Mouse (Mus musculus) thymus, postnatal 10 days (tissue): ENCODE measurements around the gene Sfxn4.
A peak's percentile ranks its signal among the peaks of the same experiment; 100 is the strongest.
"Not testable (repeated sequence)": the region's sequence is repeated elsewhere in the genome, so short reads cannot be mapped to it uniquely, and the experiment has no call there.

Experiments used
- DNase-seq, 2 experiments: peaks; one replicate each; pipeline ENCODE4 v3.0.0; 2021; ENCODE audit warnings: low spot score in 2 of 2

The Sfxn4 gene

DNA sequence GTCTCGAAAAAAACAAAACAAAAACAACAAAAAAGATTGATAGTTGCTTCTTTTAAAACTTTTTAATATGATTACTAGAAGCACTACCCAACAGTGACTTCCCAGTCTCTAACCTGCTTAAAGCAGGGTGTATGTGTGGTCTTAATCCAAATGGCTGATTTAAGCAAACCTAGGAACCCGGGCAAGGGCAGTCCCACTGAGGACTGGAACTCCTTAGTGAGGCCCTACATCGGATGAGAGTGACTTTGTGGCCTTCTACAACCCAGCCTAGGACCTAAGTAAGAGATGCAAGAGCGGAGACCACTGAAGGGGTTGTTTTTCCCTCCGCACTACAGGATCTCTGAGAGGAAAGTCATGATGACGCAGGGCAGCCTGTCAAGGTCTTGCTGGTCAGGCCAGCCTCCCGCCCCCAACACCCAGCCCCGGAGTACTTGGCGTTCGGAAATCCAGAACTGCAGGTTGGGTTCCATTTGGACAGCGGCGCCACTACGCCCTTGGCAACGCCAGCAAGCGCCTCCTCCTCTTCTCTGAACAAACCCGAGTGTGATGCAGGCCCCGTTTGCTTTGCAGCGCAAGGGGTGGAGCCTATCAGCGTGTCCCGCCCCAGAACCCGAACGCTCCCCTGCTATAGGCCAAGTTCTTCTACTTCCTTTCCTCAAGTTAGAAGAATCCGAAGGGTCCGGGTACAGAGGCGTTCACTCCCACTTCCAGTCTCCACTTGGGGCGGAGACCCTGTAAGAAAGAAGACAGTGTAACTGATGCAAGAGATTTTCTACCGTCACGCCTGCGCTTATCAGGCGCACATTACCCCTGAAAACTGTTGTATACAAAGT lies at the start of gene Sfxn4:
Sfxn4 (minus strand) TSS at position 612 of the 833 bp plus-strand sequence.
- peak; percentile 89 for DNase-seq

DNA sequence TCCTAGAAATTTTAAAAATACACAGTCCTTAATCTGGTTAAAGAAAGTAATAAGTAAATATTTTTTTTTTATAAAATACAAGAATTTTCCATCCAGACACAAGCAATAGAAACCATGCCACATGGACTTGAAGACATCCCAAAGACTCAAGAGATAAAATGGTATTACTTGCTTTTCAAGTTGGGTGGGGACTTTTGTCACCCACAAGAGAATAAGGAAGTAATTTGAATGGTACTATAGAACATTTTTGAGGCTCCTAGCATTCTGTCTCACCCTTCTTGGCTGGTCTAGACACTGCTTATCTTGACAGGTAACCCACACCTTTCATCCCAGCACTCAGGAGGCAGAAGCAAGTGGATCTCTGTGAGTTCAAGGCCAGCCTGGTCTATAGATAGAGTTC lies 49.0 kb upstream of the Sfxn4 start:
- DNase-seq: no peak

- DNase-seq: no peak
Measured at GRCm38 (mm10) chr19:60905477-60905876, 44.2 kb upstream of the Sfxn4 start.

- DNase-seq: no peak
Measured at GRCm38 (mm10) chr19:60903971-60904370, 42.7 kb upstream of the Sfxn4 start.

- DNase-seq: no peak
Measured at GRCm38 (mm10) chr19:60903139-60903538, 41.9 kb upstream of the Sfxn4 start.

DNA sequence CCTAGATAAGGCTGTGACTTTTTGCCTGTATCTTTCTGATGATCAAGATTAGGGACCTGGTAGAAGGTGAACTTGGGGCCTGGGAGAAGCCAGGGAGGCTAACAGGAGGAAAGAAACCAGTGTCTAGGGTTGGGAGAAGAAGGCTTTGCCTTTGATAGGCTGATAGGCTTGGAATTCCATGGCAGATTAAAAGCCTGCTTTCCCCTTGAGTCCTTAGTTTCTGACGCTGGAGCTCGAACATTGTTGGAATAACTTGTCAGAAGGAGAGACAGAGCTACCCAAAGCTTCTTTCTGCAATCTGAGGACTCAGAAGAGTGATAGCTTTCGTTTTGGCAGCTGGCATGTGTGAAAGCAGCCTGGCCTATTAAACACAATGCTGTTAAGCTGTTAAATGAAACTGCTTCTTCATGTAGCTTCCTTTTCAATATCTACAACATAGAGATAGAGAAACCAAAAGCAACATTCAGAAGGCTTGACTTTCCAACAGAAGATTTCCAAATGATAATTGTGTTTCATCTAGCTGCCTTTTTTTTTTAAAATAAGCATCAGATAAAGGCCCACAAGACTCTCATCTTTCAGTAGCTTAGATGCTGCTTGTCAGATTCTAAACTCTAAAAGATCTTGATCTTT lies 34.1 kb upstream of the Sfxn4 start:
- DNase-seq: no peak

DNA sequence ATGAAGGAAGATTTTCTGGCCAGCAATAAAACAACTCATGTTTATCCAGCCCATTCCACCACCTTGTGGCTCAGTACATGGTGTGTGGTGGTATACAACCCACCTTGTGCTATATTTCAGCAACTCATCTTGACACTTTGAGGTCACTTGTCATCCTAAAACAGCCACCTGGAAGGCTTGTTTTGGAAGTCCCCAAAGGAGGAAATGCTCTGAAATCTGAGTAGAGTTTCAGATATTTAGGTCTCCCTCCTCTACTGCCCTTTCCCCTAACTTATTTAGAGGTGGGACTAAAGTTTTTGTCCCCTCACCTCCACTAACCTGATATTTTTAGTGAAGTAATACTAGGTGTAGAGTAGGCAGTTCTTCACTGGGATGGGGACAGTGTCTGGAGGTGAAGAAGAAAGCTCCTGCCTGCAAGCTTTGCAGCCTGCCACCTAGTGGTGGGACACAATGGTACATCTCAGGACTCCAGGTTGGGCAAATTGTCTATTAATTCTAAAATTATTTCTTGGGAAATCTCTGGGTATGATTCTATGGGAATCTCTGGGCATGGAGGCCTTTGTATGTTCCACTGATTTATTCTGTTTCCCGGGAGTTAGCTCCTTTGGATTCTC lies 30.8 kb upstream of the Sfxn4 start:
- peak; percentile 56 to 75 for DNase-seq

DNA sequence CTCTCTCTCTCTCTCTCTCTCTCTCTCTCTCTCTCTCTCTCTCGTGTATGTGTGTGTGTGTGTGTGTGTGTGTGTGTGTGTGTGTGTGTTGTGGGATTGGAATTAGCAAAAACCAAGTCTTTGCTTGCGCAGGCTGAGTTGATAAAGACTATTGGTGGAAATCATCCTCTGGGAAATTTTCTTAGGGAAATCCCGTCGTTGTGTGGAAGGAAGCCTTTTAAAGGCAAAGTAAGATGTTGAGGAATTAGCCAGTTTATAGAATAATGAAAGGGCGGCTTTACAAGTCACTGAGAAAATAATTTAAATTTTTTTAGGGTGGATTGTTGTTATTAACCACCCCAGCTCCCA lies 29.8 kb upstream of the Sfxn4 start:
- DNase-seq: no peak

GRCm38 (mm10) chr19:60890391-60891122 lies 29.3 kb upstream of the Sfxn4 start:
- no peak for DNase-seq

- peak; percentile 93 to 95 for DNase-seq
Measured at GRCm38 (mm10) chr19:60889714-60890315, 28.5 kb upstream of the Sfxn4 start, which contains the start of gene Grk5. TSS of gene Grk5 (plus strand) at chr19:60889749.

DNA sequence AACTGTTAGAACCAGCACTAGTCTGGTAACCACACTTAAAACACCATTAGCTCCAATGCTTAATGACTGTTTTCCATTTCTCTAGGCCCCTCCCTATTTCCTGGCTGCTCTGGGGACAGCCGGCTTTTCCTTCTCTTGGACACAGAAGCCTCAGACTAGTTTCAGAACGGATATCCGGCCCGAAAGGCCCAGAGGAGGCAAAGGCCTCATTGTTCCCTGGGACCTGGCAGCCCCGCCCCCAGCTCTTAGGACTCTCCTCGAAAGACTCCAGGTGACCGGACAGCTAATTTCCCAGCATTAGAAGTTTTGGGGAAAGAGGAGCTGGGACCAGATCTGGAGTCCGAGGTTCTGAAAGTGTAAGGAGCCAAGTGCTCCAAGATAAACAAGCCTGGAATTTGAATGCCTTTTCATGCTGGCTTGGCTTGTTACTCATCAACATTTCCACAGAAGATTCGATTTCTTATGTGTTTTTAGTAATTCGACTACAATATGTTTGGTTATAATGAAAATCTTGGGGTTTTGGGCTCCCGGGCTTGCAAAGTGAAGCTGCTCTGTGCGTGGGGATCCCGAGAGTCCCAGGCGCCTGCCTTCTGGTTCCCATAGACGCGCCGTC lies 27.9 kb upstream of the Sfxn4 start:
- peak; percentile 25 to 42 for DNase-seq

DNA sequence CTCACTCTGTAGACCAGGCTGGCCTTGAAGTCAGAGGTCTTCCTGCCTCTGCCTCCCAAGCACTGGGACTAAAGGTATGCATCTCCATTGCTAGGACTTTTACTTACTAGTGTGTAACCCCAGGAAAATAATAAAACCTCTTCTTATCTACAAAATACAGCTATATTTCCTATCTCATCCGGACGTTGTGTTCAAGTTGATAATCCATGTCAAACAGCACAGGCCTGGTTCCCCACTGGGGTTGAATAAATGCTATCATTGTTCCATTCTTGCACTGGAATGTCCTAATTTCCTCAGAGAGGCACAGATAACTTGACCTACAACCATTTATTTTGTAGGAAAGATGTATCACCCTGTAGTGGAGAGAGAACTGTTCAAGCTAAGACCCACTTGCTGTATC lies 26.4 kb upstream of the Sfxn4 start:
- no peak for DNase-seq

DNA sequence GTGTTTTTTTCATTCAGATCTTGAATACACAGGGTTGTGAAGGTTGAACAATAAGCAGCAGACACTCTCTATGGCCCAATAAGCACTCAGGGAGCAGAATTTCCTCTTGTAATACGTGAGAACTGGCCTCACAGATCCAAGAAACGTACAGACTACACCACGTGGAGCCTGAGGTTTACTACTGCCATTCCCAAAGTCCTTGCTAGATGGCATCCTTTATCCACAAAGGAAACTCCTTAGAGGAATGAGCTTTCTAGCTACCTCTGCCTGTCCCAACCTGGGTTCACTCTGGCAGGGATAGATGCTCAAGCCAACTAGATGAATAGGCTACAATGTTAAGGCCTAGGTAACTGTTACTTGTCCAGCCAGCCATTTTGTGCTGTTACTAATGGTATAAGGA lies 21.9 kb upstream of the Sfxn4 start:
- no peak for DNase-seq

DNA sequence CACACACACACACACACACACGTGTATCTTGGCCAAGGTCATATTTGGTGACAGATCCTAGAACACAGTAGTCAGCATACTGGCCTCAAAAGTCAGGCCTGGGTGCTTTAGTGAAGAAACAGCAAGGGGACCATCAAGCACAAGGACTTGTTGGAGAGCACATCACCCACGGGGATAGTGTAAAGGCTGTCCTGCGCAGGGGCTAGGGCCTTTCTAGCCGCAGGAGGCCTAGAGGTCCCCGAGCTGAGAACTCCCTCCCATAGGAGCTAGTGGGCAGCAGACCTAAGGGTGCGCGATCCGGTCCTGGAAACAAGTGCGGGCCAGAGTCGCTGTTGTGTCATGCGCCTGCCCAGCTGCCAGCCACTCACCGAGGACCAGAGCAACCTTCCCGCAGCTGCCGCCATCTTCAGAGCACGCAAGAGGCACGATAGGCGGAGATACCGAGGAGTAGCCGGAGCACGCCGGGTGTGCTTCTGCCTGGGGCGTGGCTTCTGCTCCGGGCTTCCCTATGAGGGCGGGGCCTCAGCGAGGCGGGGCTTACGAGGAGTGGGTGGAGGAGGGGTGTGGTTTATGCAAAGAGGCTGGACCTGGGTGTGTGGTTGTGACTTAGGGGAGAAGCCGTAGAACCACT lies 12.9 kb upstream of the Sfxn4 start, which contains the start of gene Prdx3:
Prdx3 (minus strand) TSS at position 493 of the 631 bp plus-strand sequence.
- peak; percentile 96 to 97 for DNase-seq

GRCm38 (mm10) chr19:60873501-60873900 lies 12.2 kb upstream of the Sfxn4 start:
- no peak for DNase-seq

GRCm38 (mm10) chr19:60872272-60872671 lies 11.0 kb upstream of the Sfxn4 start:
- DNase-seq: no peak

GRCm38 (mm10) chr19:60871366-60871765 lies 10.1 kb upstream of the Sfxn4 start:
- DNase-seq: no peak

GRCm38 (mm10) chr19:60870489-60870888 lies 9.2 kb upstream of the Sfxn4 start:
- no peak for DNase-seq

DNA sequence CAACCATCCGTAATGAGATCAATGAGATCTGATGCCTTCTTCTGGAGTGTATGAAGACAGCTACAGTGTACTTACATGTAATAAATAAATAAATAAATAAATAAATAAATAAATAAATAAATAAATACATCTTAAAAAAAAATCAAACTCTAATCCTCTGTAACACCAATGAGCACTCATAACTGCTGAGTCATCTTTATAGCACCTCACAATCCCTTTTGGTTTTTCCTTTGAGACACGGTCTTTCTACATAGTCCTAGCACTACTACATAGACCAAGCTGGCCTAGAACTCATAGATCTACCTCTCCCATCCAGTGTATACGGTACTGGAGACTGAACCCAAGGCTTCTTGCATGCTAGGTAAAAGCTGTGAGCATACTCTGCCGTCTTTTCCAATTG lies 4.9 kb upstream of the Sfxn4 start:
- DNase-seq: not testable (repeated sequence)

GRCm38 (mm10) chr19:60845731-60846130 lies 15.5 kb downstream of the Sfxn4 start:
- DNase-seq: no peak

DNA sequence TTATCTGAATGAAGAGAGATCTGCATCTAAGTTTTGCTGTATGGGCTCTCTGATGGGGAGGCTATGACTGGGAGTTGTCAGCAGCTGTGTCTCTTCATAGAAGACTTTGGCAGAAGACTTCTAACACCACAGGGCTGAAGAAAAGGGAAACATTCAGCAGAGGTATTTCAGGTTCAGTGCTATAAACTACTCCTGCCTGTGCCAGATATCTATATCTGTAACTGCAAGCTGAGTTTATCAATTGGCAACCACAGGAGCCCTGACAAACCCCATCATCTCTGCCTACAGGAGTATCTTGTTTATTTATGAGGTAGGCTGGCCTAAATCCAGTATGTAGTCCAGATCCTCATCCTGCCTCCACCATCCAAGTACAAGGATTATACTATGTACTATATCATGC lies 18.0 kb downstream of the Sfxn4 start:
- no peak for DNase-seq
